Mouse (Mus musculus) gonadal fat pad, adult 2 months (tissue): ENCODE results near the gene Josd1. TPM values are rescaled to one million over a fixed set of nuclear protein-coding genes. Genes with fewer than 3 reads are reported as not detected.

Experiments used
- DNase-seq: peaks from one replicate; pipeline ENCODE4 v3.0.0-alpha.2; 2012; ENCODE audit warnings: low read depth
- polyA plus RNA-seq: library from polyadenylated mRNA; depleted of rRNA; stranded (reverse); fragments of >200 nt; gene quantifications from 2 replicates; pipeline ENCODE4 v1.2.3, GENCODE M21; 2012; rRNA removed

Gene Josd1
- polyA plus RNA-seq, 1 experiment: 23.7 TPM

DNA sequence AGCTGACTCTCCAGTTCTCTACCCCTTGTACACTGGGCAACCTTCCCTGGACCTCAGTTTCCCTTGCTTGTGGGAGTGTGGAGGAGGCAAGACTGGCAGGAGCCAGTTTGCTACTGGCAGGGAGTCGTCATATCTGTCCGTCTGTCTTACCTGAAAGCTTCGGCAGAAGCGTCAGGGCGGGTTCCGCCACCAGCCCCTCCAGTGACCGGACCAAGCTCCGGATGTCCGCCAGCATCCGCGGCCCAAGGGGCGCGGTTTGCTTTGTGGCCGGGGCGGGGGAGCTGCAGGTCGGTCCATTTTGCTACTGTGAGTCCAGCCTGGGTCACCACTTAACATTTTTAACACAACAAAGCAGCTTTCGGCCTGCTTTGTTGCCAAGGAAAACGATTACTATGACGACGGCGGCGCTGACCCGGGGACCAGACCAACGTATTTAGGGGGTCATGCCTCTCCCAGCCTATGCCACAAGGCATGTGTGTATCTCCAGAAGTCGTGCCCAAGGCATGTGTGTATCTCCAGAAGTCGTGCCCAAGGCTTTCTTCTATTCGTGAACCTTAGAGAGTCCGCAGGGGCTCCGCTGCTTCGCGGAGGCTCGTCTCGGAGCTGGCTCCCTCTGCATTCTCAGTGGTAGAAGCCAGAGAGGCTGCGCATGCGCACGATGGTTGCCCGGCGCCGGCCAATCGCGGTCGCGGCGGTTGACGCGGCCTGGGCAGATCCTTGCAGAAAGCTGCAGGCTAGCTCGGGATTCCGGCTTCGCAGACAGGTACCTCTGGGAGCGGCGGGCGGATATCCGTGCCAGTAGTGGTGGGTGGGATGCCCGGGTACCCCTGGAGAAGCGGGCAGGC, 29.0 kb downstream of the Josd1 start, which contains the start of the genes Fam227a and Cby1:
Fam227a (minus strand) TSS at position 426 of the 845 bp plus-strand sequence.
Cby1 (plus strand) TSS at position 669 of the 845 bp plus-strand sequence.
- DNase-seq: no peak

DNA sequence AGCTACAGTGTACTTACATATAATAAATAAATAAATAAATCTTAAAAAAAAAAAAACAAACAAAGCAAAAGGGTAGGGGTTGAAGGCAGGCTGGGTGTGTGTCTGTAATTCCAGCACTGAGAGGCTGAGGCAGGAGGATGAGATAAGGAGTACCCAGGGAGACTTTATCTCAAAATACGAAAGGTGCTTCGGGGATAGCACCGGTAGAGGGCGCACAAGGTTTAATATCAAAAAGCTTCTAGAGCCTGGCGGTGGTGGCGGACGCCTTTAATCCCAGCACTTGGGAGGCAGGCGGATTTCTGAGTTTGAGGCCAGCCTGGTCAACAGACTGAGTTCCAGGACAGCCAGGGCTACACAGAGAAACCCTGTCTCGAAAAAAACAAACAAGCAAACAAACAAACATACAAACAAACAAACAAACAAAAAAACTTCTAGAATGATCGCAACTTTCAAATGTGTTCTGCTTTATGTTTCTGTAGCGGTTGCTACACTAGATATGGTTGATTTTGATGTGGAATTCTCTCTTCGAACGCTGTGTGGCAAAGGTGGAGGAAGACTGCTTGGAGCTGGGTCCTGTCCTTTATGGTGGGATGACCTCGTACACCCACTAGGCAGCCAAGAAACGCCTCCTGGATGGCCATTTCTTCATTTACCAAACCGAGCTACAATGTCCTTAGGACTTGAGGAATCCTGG, 29.7 kb downstream of the Josd1 start:
- no peak for DNase-seq

DNA sequence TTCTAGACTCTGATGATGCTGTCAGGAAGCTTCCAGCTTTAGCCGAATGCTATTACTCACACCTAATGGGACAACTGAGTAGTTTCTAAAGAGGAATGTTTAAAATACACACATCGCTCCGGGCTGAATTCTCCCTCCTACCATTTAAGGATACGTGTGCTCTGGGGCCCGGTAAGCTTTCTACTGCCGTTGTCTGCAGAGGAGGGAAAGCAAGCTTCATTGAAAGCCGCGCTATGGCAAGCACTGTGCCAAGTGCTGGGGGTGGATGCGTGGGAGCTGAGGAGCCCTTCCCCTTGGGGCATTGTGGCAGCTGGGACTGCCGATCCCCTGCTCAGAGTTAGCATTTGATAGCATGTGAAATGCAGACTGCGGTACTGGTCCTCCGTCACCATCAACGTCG, 31.3 kb downstream of the Josd1 start:
- DNase-seq: no peak

DNA sequence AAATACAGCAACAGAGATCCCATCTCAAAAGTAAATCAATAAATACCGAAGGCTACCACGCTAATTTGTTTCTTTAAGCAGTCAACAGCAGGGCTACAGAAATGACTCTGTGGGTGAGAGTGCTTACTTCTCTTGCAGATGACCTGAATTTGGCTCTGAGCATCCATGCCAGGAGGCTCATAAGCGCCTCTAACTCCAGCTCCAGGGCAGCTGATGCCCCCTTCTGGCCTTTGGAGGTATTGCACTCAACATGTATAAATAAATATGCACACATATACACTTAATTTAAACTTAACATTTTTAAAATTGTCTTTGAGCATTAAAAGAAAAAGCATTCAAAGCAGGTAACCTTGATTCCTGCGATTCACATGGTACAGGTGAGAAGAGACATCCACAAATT, 36.2 kb downstream of the Josd1 start:
- no peak for DNase-seq

DNA sequence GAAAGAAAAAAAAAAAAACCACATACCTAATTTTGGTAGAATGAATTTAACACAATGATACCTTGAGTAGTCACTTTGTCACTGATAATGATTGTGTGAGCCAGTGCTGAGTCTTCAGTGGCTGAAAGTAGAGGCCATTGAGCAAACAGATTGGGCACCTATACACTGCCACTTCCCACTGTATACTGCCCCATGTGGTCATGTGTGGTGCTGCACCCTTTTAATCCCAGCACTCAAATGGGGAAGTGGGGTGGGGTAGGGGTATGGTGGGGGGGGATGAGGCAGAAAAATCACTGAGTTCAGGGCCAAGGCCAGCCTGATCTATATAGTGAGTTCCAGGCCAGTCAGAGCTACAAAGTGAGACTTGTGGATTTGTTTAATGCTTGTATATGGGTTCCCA, 37.1 kb downstream of the Josd1 start:
- no peak for DNase-seq

DNA sequence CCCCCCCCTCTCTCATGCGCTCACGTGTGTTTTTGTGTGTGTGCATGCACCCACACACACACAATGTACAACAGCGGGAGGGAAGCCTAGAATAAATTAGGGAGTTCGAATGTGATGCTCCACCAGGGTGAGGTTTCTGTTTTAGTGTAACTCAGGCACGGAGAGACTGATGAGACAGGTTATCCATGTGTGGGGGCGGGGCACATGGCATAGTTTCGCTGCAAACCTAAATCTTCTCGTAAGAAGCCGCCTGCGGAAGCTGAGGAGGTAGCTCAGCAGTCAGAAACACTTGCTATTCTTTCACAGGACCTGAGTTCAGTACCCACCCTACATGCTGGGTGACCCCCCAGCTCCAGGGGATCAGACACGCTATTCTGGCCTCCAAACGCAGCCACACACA, 39.6 kb downstream of the Josd1 start:
- DNase-seq: no peak

DNA sequence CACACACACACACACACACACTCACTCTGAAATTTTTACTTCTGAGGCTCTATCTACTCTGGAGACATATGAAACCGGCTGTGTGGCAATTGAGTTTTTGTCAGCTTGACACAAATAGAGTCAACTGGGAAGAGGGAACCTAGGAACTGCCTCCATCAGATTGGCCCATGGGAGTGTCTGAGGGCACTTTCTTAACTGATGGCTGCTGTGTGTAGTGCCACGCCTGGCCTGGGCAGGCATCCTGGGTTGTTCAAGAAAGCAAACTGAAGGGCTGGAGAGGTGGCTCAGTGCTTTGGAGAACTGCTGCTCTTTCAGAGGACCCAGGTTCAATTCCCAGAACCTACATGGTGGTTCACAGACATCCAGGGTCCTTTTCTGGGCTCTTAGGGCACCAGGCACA, 42.2 kb downstream of the Josd1 start:
- no peak for DNase-seq

DNA sequence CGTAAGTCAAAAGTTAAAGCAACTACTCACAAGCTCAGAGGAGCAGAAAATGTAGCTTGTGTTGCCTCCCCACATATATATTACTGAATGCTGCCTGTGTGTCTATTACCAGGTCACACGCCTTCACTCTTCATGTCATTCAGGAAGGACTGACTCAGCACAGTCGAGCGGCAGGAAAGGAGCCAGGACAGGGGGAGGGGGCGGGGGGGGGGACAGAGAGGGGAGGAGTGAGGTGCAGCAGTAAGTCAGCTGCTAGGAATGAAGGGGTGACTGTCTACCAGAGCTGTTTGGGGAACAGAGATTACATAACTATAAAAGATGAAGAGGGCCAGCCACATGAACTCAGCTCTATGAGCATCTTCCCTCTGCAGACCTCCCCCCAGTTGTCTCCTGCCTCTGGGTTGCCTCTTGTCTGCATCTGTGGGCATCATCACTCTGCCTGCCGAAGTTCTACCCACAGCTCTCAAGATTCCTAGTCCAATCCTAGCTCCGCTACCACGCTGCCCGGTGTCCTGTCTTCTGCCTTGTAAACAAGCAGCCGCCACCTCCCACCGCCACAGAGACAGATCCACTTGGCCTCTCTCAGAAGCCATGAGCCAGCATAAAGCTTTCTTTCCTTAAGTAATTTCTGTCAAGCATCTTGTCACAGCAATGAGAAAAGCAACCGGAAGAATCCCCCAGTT, 46.4 kb downstream of the Josd1 start:
- DNase-seq: no peak

DNA sequence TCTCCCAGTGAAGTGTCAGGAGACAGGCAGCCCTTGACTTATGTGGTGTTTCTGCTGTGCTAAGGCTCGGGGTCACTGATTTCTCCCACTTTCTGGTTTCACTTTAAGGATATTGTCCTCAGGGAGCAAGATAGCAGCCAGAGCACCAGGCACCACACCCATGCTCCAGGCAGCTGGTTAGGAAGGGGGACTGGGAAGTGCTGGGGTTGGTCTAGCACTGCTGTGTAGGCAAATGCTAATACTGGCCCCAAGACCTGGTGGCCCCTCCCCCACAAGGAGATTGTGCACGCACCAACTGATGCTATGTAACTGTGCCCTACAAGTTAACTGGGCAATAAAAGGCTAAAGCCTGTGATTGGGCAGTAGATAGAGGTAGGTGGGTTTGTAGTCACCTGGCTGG, 57.2 kb downstream of the Josd1 start:
- DNase-seq: no peak

Other genes with a start within 250 kb of the Josd1 start
- gene Csnk1e, start 232.4 kb downstream of the Josd1 start, polyA plus RNA-seq: 77.4 and 101 TPM in 2 replicates
- 0.06 TPM in 1 of 2 replicates, not detected in the other for gene Kcnj4, start 182.7 kb downstream of the Josd1 start, polyA plus RNA-seq
- gene Kdelr3, start 171.5 kb downstream of the Josd1 start, polyA plus RNA-seq: 22.5 and 28.6 TPM in 2 replicates
- gene Ddx17, start 141.2 kb downstream of the Josd1 start, polyA plus RNA-seq: 342 and 345 TPM in 2 replicates
- 0.41 and 0.50 TPM in 2 replicates for gene Dmc1, start 82.8 kb downstream of the Josd1 start, polyA plus RNA-seq
- gene Fam227a, start 29.0 kb downstream of the Josd1 start, polyA plus RNA-seq: 2.6 and 2.7 TPM in 2 replicates
- 8.6 and 16.0 TPM in 2 replicates for gene Cby1, start 28.7 kb downstream of the Josd1 start, polyA plus RNA-seq
- 44.6 and 54.0 TPM in 2 replicates for gene Tomm22, start 17.1 kb downstream of the Josd1 start, polyA plus RNA-seq
- 27.7 and 37.8 TPM in 2 replicates for gene Gtpbp1, start 2.9 kb upstream of the Josd1 start, polyA plus RNA-seq
- gene Sun2, start 54.6 kb upstream of the Josd1 start, polyA plus RNA-seq: 72.1 and 91.4 TPM in 2 replicates
- gene Dnal4, start 89.9 kb upstream of the Josd1 start, polyA plus RNA-seq: 41.4 and 42.0 TPM in 2 replicates
- 2.7 and 5.8 TPM in 2 replicates for gene Nptxr, start 116.8 kb upstream of the Josd1 start, polyA plus RNA-seq
- gene Npcd, start 146.3 kb upstream of the Josd1 start, polyA plus RNA-seq: 0.12 TPM in 1 of 2 replicates, not detected in the other
- 56.9 and 67.6 TPM in 2 replicates for gene Cbx6, start 146.8 kb upstream of the Josd1 start, polyA plus RNA-seq
- gene Apobec3, start 203.7 kb upstream of the Josd1 start, polyA plus RNA-seq: 47.7 and 56.4 TPM in 2 replicates